Mouse (Mus musculus) layer of hippocampus, adult 2 months (tissue): ENCODE measurements at regions not wholly inside any gene's neighbourhood (a gene's known extent, or its start where the extent isn't known, plus 50 kb on each side); places are given as distances from the start of the nearest gene placed in this dataset.

ENCODE experiments used
- DNase-seq, 2 experiments: peaks; one replicate each; pipeline ENCODE4 v3.0.0; 2022; ENCODE audit warnings: low spot score in 2 of 2
- H3K27ac ChIP-seq: fragments of 200-600 bp; 2 replicates; pipeline ENCODE4 v1.8.1; 2022
- H3K4me3 ChIP-seq: fragments of 200-600 bp; 2 replicates; pipeline ENCODE4 v1.8.1; 2022; ENCODE audit warnings: mild to moderate bottlenecking
- CTCF ChIP-seq: fragments of 200-600 bp; conservative IDR thresholded peaks from 2 replicates; pipeline ENCODE4 v1.8.1; 2022; ENCODE audit warnings: antibody characterized with exemption, mild to moderate bottlenecking, moderate library complexity

DNA sequence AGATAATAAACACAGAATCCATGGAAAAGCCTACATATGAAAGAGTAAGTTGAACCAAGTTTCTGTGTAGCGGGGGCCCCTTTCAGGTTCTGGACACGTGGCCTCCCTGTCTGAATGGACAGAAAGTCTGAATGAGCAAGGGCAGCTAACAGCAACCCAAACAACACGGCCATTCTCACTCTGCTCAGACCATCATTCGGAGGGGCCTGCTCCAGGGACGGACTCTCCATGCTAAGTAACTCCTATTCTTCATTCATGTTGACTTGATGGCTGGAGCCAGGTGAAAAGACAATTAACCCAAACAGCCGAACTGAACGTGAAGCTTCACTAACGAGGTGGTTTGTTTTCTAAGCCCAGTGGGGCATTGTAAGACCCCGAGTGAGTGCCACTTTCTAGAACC is 168.3 kb downstream of the Ascl1 start:
- TF ChIP-seq CTCF, result no peak
- DNase-seq, result no peak
- Histone ChIP-seq H3K4me3 (peak overlapping the region; percentile 22; the same call in 1 of the 2 replicates), H3K27ac (no peak overlapping the region)

DNA sequence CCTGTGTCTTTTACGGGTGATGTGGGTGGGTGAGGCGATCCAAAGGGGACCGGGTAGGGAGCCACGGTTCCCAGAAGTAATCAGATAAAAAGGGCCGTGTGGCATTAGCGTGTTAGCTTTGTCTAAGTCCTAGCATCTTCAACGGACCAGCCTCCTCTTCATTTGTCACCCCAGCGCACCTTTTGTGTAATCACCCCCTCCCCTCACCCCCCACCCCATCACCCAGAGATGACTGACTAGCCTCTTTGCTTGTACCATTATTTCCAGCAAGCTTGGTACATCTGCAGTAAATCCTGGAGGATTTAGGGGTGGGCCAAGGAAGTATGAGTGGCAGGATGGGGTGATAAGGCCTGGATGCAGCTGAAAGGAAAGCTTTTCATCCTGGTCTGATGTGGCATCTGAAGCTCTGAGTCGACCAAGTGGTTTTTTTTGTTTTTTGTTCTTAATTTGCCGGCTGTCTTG is 183.8 kb downstream of the Ascl1 start:
- no peak for DNase-seq
- no peak for TF ChIP-seq CTCF
- Histone ChIP-seq H3K4me3 (no peak overlapping the region), H3K27ac (no peak overlapping the region)

DNA sequence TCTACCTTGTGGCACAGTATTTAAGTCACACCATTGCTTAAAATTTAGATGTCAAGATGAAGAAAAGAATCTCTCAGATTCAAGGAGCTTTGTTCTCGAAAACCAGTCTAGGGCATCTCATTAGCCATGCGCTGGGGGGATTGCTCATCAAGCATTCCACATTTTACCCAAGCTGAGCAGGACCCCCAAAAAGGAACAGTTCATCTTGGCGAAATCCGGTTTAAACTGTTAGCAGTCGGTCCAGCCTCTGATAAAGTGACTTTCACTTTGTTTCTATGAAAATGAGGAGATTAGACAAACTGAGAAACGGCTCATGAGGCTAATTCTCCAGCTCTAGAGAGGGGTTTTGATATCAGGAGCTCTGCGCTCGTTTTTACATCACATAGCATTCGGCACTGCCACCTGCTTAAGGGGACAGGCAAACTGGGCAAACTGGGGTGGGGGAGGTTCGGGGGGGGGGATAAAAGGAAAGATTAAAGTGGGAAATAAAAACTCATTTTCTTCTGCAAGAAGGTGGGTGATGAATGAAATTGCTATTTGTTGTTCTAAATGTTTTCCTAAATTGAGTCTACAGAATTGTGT is 184.6 kb downstream of the Ascl1 start:
- no peak overlapping the region for H3K4me3 ChIP-seq
- no peak overlapping the region for H3K27ac ChIP-seq
- DNase-seq, result no peak
- no peak for TF ChIP-seq CTCF

DNA sequence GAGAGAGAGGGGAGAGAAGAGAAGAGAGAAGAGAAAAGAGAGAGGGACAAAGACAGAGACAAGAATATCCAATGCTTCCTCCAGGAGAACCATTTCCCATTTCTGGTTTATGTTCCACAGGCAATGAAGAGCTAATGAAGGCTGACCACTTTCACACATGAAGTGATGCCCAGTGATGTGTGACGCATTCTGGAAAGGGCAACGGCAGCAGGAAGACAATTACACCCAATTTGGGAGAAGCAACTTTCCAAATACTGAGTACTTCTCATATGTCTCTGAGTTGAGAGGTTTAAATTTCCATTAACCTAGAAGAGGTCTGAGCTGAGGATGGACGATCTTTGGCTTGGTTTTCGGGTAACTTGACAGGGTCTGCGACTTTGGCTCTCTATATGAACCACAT is 196.3 kb downstream of the Ascl1 start:
- H3K27ac ChIP-seq, result no peak overlapping the region
- no peak for DNase-seq
- no peak overlapping the region for H3K4me3 ChIP-seq
- TF ChIP-seq CTCF, result no peak

DNA sequence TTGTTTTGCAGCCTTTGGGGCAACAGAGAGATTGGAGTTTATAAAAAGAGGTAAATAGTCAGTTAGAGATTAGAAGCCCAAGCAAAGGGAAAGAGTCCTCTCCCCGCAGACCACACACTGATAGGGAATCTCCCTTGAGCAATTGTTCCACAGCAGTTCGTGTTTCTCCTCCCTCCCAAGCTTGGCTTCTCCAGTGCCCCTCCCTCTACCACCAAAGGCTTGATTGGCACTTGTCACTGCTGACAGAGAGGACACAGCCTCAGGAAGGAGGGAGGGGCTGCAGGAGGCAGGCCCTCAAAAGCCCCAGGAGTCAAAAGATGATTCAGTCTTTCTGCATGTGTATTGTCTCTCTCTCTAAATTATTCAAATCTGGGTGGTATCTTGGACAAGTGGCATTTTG is 200.1 kb downstream of the Ascl1 start:
- no peak for TF ChIP-seq CTCF
- Histone ChIP-seq H3K4me3 (no peak overlapping the region), H3K27ac (no peak overlapping the region)
- no peak for DNase-seq

DNA sequence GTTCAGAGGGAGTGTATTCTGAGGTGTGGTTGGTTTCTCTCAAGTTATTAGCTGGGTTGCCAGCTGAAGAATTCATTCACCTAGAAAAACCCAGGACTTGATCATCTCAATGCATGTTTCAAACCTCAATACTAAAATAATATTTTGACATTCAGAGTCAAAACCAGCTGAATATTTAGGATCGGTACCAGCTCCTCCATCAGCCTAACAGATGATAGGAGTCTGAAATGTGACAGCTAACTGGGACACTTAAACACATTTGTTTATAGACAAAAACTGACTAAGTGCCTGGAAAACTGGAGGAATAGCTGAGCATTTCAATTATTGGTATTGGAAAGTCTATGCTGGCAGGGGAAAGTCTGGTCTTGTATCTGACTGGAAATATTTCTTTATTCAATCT is 206.6 kb downstream of the Ascl1 start:
- Histone ChIP-seq H3K4me3 (no peak overlapping the region), H3K27ac (no peak overlapping the region)
- no peak for DNase-seq
- no peak for TF ChIP-seq CTCF

DNA sequence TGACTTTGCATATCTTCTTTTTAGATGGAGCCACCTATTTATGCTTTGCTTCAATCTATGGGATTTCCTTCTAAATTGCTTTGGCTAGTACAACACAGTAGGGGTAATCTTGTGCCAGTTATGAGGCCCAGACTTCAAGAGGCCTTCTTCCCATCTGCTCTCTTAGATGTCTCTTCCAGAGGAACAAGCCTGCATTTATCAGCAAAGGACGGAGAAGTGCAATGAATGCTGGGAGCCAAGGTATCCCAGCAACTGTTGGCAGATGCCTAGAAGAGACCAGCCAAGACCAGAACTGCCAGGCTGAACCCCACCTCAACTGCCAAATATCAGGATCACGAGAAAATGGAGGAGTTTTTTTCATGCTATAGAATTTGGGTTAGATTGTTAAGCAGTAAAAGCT is 209.2 kb downstream of the Ascl1 start:
- Histone ChIP-seq H3K27ac (no peak overlapping the region), H3K4me3 (no peak overlapping the region)
- DNase-seq, result peak; percentile 16 to 26
- no peak for TF ChIP-seq CTCF
